Mouse (Mus musculus) heart, embryonic 10.5 days (tissue): ENCODE data around the gene Pifo. TPM values are rescaled to one million over a fixed set of nuclear protein-coding genes. Genes with fewer than 3 reads are reported as not detected.
A peak's percentile ranks its signal among the peaks of the same experiment; 100 is the strongest.

Source experiments
- DNase-seq: peaks from one replicate; pipeline ENCODE4 v3.0.0-alpha.2; 2017; ENCODE audit warnings: low spot score
- H3K27ac ChIP-seq: fragments of 300-500 bp; sonication (generic); 2 replicates; pipeline ENCODE4 v1.5.1; 2016; ENCODE audit warnings: mild to moderate bottlenecking
- H3K27me3 ChIP-seq: fragments of 300-500 bp; sonication (generic); 2 replicates; pipeline ENCODE4 v1.6.1; 2016; ENCODE audit warnings: mild to moderate bottlenecking; ENCODE audit not compliant: poor library complexity, insufficient read depth, severe bottlenecking
- H3K36me3 ChIP-seq: fragments of 300-500 bp; sonication (generic); 2 replicates; pipeline ENCODE4 v1.6.1; 2016; ENCODE audit warnings: mild to moderate bottlenecking, moderate library complexity
- H3K4me1 ChIP-seq: fragments of 300-500 bp; sonication (generic); 2 replicates; pipeline ENCODE4 v1.6.1; 2016; ENCODE audit warnings: mild to moderate bottlenecking
- H3K4me3 ChIP-seq: fragments of 300-500 bp; sonication (generic); 2 replicates; pipeline ENCODE4 v1.5.1; 2016; ENCODE audit warnings: mild to moderate bottlenecking, moderate library complexity
- H3K9me3 ChIP-seq: fragments of 300-500 bp; sonication (generic); 2 replicates; pipeline ENCODE4 v1.6.1; 2016; ENCODE audit warnings: mild to moderate bottlenecking, moderate library complexity
- WGBS: fragments of 180-500 bp; shearing (Covaris S2); methylation state at CpG from one replicate; pipeline ENCODE4 v1.1.7; 2016; 5-methylcytosine and 5-hydroxymethylcytosine counted together
- polyA plus RNA-seq: library from polyadenylated mRNA; unstranded; fragments of >200 nt; fragmentation: Nextera tagmentation; extraction: Ambion mirVana; gene quantifications from 2 replicates; pipeline ENCODE4 v1.2.1, GENCODE M21; 2016

Pifo gene
- polyA plus RNA-seq, 1 experiment from 2014 or later: 0.69 TPM

DNA sequence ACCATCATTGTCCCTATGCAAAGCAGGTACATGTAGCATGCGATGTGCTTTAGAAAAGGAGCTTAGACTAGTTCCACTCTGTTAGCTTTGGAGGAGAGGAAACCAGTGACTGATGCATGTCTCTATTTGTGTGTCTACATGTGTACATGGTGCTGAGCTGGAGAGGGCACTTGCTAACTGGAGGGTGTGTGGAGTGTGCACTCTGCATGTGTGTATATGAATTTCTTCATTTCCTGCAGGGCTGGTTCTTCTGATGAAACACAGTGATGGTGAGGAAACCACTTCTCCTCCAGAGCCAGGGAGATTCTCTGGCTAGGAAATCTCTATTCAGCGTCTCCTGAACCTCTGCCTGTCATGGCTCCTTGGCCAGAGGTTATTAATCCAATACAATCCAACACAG, 40.3 kb downstream of the Pifo start:
- no peak overlapping the region for H3K27ac ChIP-seq

GRCm38 (mm10) chr3:105973411-105973810, 41.0 kb downstream of the Pifo start, which contains the start of gene Ovgp1:
TSS of gene Ovgp1 (plus strand) at chr3:105973711.
- Histone ChIP-seq H3K4me1 (no peaks in the 10 kb centered on the region), H3K27ac (no peak within 1 kb of the TSS), H3K9me3 (no peaks in the 10 kb centered on the region), H3K4me3 (no peak within 1 kb of the TSS), H3K27me3 (no peaks in the 10 kb centered on the region), H3K36me3 (peaks cover 26% of the 10 kb centered on the region)
- WGBS: 84% methylated on average over 3 of the region's 3 CpGs
- no peak for DNase-seq

More for the DNA sequence above, 40.3 kb downstream of the Pifo start:
- no peak overlapping the region for H3K4me3 ChIP-seq
- H3K9me3 ChIP-seq: no peaks in the 10 kb centered on the region
- WGBS: 75% methylated on average over 2 of the region's 2 CpGs
- no peak for DNase-seq
- H3K36me3 ChIP-seq: peaks cover 18% of the 10 kb centered on the region
- no peaks in the 10 kb centered on the region for H3K4me1 ChIP-seq
- H3K27me3 ChIP-seq: no peaks in the 10 kb centered on the region

DNA sequence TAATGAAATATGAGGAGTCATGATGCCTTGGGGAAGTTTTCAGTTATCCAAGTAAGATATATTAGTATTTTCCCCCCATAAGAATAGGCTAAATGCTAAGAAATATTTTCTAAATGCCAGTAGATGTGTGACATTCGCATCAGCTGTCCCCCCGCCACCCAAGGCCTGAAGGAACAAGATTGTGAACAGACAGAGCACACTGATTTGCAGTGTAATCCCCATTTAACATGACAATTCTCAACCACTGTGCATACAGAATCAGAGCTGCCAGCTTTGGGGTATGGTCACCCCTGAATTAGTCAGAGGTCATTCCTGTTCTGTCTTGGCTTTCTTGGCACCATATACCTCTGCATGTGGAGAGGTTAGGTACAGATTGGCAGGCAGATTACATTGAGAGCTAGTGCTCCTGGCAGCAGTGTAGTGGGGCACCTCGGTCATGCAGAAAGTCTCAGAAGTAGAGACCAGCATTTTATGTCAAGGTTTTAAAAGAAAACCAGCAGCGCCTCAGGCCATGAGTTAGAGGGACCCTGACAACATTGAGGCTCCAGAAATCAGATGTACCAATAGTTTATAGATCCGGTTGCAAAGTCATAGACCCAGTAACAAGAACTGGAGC, 42.5 kb downstream of the Pifo start:
- Histone ChIP-seq H3K27ac (no peak overlapping the region), H3K9me3 (no peaks in the 10 kb centered on the region), H3K4me3 (no peak overlapping the region), H3K36me3 (peaks cover 40% of the 10 kb centered on the region), H3K27me3 (no peaks in the 10 kb centered on the region), H3K4me1 (no peaks in the 10 kb centered on the region)
- DNase-seq: no peak
- 82% methylated on average over 5 of the region's 5 CpGs for WGBS

GRCm38 (mm10) chr3:105960700-105961099, 53.7 kb downstream of the Pifo start:
- no peaks in the 10 kb centered on the region for H3K9me3 ChIP-seq
- no peaks in the 10 kb centered on the region for H3K27me3 ChIP-seq
- H3K36me3 ChIP-seq: peaks cover 61% of the 10 kb centered on the region
- H3K4me3 ChIP-seq: peak overlapping the region; percentile 97
- no peak for DNase-seq
- 92% methylated on average over 2 of the region's 2 CpGs for WGBS
- H3K27ac ChIP-seq: no peak overlapping the region
- H3K4me1 ChIP-seq: peaks cover 20% of the 10 kb centered on the region

DNA sequence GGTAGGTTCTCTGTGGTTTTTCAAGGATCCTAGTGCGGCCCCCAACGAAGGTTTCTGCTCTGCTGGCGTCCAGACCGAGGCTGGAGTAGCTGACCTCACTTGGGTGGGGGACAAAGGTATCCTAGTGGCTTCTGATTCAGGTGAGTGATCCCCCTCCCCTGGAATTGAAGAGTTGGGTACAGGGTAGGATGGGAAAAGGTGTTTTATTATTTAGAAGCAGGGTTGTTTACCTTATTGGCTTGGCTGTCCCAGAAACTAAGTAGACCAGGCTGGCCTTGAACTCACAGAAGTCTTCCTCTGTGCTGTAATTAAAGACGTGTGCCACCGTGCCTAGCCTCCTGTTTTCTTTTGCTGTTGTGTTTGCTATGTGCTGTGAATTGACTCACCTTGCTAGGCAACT, 54.4 kb downstream of the Pifo start, which contains the start of gene Atp5f1:
Gene Atp5f1, minus strand, starts transcription at position 101 of the 400 bp plus-strand sequence.
- WGBS: 8% methylated on average over 6 of the region's 6 CpGs
- Histone ChIP-seq H3K36me3 (peaks cover 61% of the 10 kb centered on the region), H3K27ac (peak within 1 kb of the TSS; percentile 98), H3K4me1 (peaks cover 20% of the 10 kb centered on the region), H3K4me3 (peak within 1 kb of the TSS; percentile 97), H3K27me3 (no peaks in the 10 kb centered on the region), H3K9me3 (no peaks in the 10 kb centered on the region)
- peak; percentile 71 for DNase-seq

- Histone ChIP-seq H3K9me3 (no peaks in the 10 kb centered on the region), H3K4me1 (peaks cover 20% of the 10 kb centered on the region), H3K27ac (peak overlapping the region; percentile 98), H3K36me3 (peaks cover 61% of the 10 kb centered on the region), H3K27me3 (no peaks in the 10 kb centered on the region), H3K4me3 (peak overlapping the region; percentile 97)
- under 1% methylated on average over 26 of the region's 26 CpGs for WGBS
- DNase-seq: no peak
These were observed 54.9 kb downstream of the Pifo start for GRCm38 (mm10) chr3:105959585-105959984.

DNA sequence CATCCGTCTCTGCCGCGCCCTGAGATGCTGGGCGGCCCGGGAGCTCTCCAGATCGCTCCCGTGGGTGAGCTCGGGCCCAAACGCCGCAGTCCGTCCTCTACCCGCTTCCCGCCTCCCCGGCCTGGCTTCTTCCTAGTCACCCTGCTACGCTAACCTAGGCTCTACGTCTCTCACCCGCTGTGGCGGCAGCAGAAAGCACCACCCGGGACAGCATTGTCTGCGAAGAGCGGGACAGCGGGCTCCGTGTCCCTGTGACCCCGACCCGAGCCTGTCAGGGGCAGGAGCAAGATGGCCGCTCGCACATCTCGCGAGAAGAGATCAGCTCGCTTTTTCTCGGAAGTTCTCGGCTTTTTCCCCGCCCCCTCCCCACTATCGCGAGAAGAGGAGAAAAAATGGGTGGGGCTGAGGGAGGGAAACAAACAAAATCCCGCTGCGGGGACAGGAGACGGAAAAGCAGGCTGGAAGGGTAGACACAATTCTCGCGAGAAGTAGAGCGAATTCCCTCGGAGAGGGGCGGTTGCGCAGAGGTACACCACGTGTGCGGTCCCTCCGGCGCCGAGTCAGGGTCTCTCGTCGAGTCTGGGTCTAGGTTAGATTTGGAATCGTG, 55.4 kb downstream of the Pifo start, which contains the start of gene Wdr77:
Gene Wdr77, plus strand, starts transcription at position 396 of the 607 bp plus-strand sequence.
- peaks cover 20% of the 10 kb centered on the region for H3K4me1 ChIP-seq
- DNase-seq: peak; percentile 99
- no peaks in the 10 kb centered on the region for H3K27me3 ChIP-seq
- peaks cover 61% of the 10 kb centered on the region for H3K36me3 ChIP-seq
- peak within 1 kb of the TSS; percentile 97 for H3K4me3 ChIP-seq
- under 1% methylated on average over 52 of the region's 52 CpGs for WGBS
- peak within 1 kb of the TSS; percentile 98 for H3K27ac ChIP-seq
- H3K9me3 ChIP-seq: no peaks in the 10 kb centered on the region

DNA sequence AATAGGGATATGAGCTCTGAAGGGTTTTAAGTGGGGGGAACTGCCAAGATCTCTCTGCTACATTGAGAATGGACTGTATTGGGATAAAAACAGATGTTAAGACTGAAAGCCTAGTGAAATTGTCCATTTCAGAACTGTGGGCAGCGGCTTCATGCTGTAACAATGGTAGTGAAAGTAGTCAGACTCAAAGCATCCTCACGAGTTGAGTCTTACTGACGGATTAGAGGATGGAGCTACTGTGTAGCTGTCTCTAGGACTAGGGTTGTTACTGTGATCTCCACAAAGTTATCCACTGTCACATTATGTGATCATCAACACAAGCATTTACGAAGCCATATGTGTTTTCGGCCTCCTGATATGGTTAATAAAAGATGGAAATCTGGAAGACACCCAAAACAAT, 56.2 kb downstream of the Pifo start:
- Histone ChIP-seq H3K36me3 (peaks cover 62% of the 10 kb centered on the region), H3K4me3 (peak overlapping the region; percentile 97), H3K9me3 (no peaks in the 10 kb centered on the region), H3K4me1 (peaks cover 20% of the 10 kb centered on the region), H3K27ac (peak overlapping the region; percentile 98), H3K27me3 (no peaks in the 10 kb centered on the region)
- WGBS: 43% methylated on average over 5 of the region's 5 CpGs
- peak; percentile 67 for DNase-seq

DNA sequence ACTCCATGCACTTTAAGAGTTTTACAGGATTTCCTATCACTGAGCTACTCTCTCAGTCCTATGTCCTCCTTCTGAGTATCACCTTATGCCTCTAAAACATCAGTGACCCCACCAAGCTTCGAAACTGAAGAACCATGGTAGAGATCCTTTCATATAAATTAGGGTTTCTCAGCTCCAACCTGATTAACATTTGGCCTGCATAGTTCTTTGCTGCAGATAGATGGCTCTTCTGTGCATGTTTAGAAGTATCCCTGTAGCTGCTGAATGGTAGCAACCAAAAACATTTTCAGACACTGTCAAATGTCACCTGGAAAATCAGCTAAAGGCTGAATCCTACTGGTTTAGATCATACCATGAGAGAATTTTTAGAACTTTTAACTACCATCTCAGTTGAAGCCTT, 57.2 kb downstream of the Pifo start:
- Histone ChIP-seq H3K4me3 (peak overlapping the region; percentile 97; the same call in 1 of the 2 replicates), H3K4me1 (peaks cover 20% of the 10 kb centered on the region), H3K27me3 (no peaks in the 10 kb centered on the region), H3K9me3 (no peaks in the 10 kb centered on the region), H3K27ac (no peak overlapping the region), H3K36me3 (peaks cover 62% of the 10 kb centered on the region)
- WGBS: 98% methylated on average over 1 of the region's 1 CpGs
- DNase-seq: no peak

DNA sequence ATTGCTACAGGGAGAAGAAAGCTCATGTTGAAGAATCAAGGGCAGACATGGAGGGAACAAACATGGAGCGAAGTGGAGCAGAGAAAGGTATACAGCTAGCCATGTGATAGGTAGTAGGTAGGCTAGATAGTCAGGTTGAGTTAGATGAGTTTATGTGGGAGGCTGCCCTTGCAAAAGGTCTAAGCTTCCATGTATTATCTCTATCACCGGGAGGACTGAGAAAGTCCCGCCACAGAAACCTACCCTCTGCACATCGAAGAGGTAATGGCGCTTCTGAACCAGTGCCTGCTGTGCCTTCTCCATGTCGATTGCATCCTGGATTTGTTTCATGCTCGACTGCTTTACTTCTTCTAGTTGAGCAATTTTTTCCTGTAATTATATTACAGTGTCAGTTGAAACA, 63.1 kb downstream of the Pifo start:
- no peaks in the 10 kb centered on the region for H3K9me3 ChIP-seq
- WGBS: 94% methylated on average over 7 of the region's 7 CpGs
- H3K27me3 ChIP-seq: no peaks in the 10 kb centered on the region
- H3K4me1 ChIP-seq: no peaks in the 10 kb centered on the region
- DNase-seq: peak; percentile 69
- peaks cover 100% of the 10 kb centered on the region for H3K36me3 ChIP-seq
- no peak overlapping the region for H3K4me3 ChIP-seq
- no peak overlapping the region for H3K27ac ChIP-seq

Other genes with a start within 250 kb of the Pifo start
- gene Rap1a, start 213.3 kb downstream of the Pifo start, polyA plus RNA-seq: 73.9 and 95.3 TPM in 2 replicates
- not detected in 2 replicates for gene Adora3, start 143.8 kb downstream of the Pifo start, polyA plus RNA-seq
- 0.70 and 0.73 TPM in 2 replicates for gene Tmigd3, start 143.7 kb downstream of the Pifo start, polyA plus RNA-seq
- gene I830077J02Rik, start 82.0 kb downstream of the Pifo start, polyA plus RNA-seq: 2.0 and 3.4 TPM in 2 replicates
- gene Wdr77, start 55.3 kb downstream of the Pifo start, polyA plus RNA-seq: 124 and 146 TPM in 2 replicates
- 677 and 779 TPM in 2 replicates for gene Atp5f1, start 54.5 kb downstream of the Pifo start, polyA plus RNA-seq
- gene Ovgp1, start 40.9 kb downstream of the Pifo start, polyA plus RNA-seq: 1.5 and 1.9 TPM in 2 replicates
- gene Chil5, start 18.2 kb upstream of the Pifo start, polyA plus RNA-seq: not detected in 2 replicates
- gene Chia1, start 98.6 kb upstream of the Pifo start, polyA plus RNA-seq: 0.14 and 0.18 TPM in 2 replicates
- not detected in 2 replicates for gene Chil3, start 152.9 kb upstream of the Pifo start, polyA plus RNA-seq
- gene Chil4, start 204.9 kb upstream of the Pifo start, polyA plus RNA-seq: not detected in 2 replicates